8 mouse cellular contexts compared by ENCODE assay signal in genomic region chr10:81365672-81366476, GRCm38 (mm10). TPM values are rescaled to one million over a fixed set of nuclear protein-coding genes. Genes with fewer than 3 reads are reported as not detected.
DNase-seq lines count a peak whose midpoint lies in the region; ATAC-seq and TF ChIP-seq lines count a peak whose summit lies in the region.

Gene 4930404N11Rik (minus strand): TSS chr10:81365816.

- H3K27me3 ChIP-seq in heart, embryonic 12.5 days (replicated peaks) = peaks cover 3% of the 10 kb centered on the region; the same call in 1 of the 2 replicates
- H3K27me3 ChIP-seq in hindbrain, embryonic 15.5 days = peaks cover 18% of the 10 kb centered on the region
- peaks cover 11% of the 10 kb centered on the region for H3K27me3 ChIP-seq in midbrain, embryonic 11.5 days (ENCODE audit: control insufficient read depth, insufficient read depth, low read length)
- H3K27me3 ChIP-seq in cerebellum, adult 2 months (ENCODE audit: control insufficient read depth, insufficient read depth, low read length) = no peaks in the 10 kb centered on the region

- peak; percentile 1; the same call in 1 of the 2 replicates for ATAC-seq in heart, embryonic 12.5 days (ENCODE audit: insufficient number of reproducible peaks, low FRiP score)
- no peak for ATAC-seq in hindbrain, embryonic 15.5 days (ENCODE audit: low FRiP score, low read depth)
- peak; percentile 71 for ATAC-seq in midbrain, embryonic 11.5 days (ENCODE audit: low FRiP score)

- H3K4me2 ChIP-seq in heart, embryonic 12.5 days = peak within 1 kb of the TSS; percentile 82
- H3K4me2 ChIP-seq in hindbrain, embryonic 15.5 days = peak within 1 kb of the TSS; percentile 50
- peak within 1 kb of the TSS; percentile 52 for H3K4me2 ChIP-seq in midbrain, embryonic 11.5 days

- DNase-seq in heart, postnatal 36 days = no peak
- DNase-seq in midbrain, embryonic 11.5 days (ENCODE audit: low spot score, missing footprints) = peak; percentile 95
- DNase-seq in cerebellum, adult 2 months = no peak
- DNase-seq in layer of hippocampus, adult 18-20 months (ENCODE audit: low spot score in 2 of 2) = no peak
- DNase-seq in right cerebral cortex, postnatal 25 days = no peak

- H3K36me3 ChIP-seq in heart, embryonic 12.5 days = peaks cover 63% of the 10 kb centered on the region
- peaks cover 44% of the 10 kb centered on the region for H3K36me3 ChIP-seq in hindbrain, embryonic 15.5 days
- H3K36me3 ChIP-seq in midbrain, embryonic 11.5 days (ENCODE audit: control insufficient read depth, insufficient read depth, low read length) = peaks cover 30% of the 10 kb centered on the region

- peaks cover 57% of the 10 kb centered on the region for H3K4me1 ChIP-seq in heart, embryonic 12.5 days (replicated peaks)
- H3K4me1 ChIP-seq in cortical plate, adult 2 months (ENCODE audit: control insufficient read depth, insufficient read depth, low read length) = no peaks in the 10 kb centered on the region
- peaks cover 25% of the 10 kb centered on the region for H3K4me1 ChIP-seq in hindbrain, embryonic 15.5 days (replicated peaks)
- H3K4me1 ChIP-seq in midbrain, embryonic 11.5 days (ENCODE audit: control insufficient read depth, insufficient read depth, low read length) = peaks cover 38% of the 10 kb centered on the region
- peaks cover 15% of the 10 kb centered on the region for H3K4me1 ChIP-seq in cerebellum, adult 2 months (ENCODE audit: control insufficient read depth, insufficient read depth, low read length)

- H3K27ac ChIP-seq in heart, embryonic 12.5 days (ENCODE audit: poor library complexity, severe bottlenecking) = peak within 1 kb of the TSS; percentile 16
- H3K27ac ChIP-seq in cortical plate, adult 2 months (ENCODE audit: insufficient read depth, low read length) = no peak within 1 kb of the TSS
- no peak within 1 kb of the TSS for H3K27ac ChIP-seq in hindbrain, embryonic 15.5 days (replicated peaks)
- no peak within 1 kb of the TSS; the same call in 1 of the 2 replicates for H3K27ac ChIP-seq in midbrain, embryonic 11.5 days (ENCODE audit: low read depth, low read length)
- H3K27ac ChIP-seq in cerebellum, adult 2 months (ENCODE audit: insufficient read depth, low read length) = no peak within 1 kb of the TSS

- H3K4me3 ChIP-seq in heart, embryonic 12.5 days = peak within 1 kb of the TSS; percentile 49
- no peak within 1 kb of the TSS for H3K4me3 ChIP-seq in cortical plate, adult 2 months (ENCODE audit: insufficient read depth, low read length)
- H3K4me3 ChIP-seq in hindbrain, embryonic 15.5 days = peak within 1 kb of the TSS; percentile 21; the same call in 1 of the 2 replicates
- H3K4me3 ChIP-seq in midbrain, embryonic 11.5 days (ENCODE audit: low read depth, low read length) = 0 out of 2 replicates have a peak within 1 kb of the TSS, but pooled peaks have one; percentile 2
- no peak within 1 kb of the TSS for H3K4me3 ChIP-seq in cerebellum, adult 2 months (replicated peaks; ENCODE audit: insufficient read depth, low read depth, low read length)

- H3K9me3 ChIP-seq in heart, embryonic 12.5 days (replicated peaks) = no peaks in the 10 kb centered on the region
- no peaks in the 10 kb centered on the region for H3K9me3 ChIP-seq in hindbrain, embryonic 15.5 days
- no peaks in the 10 kb centered on the region for H3K9me3 ChIP-seq in midbrain, embryonic 11.5 days (ENCODE audit: control insufficient read depth, low read length)

- no peak for TF ChIP-seq CTCF in cortical plate, adult 2 months (IDR thresholded peaks at IDR 0.05; ENCODE audit: extremely low read depth, insufficient read depth, low read length)
- TF ChIP-seq CTCF in cerebellum, adult 2 months (IDR thresholded peaks at IDR 0.05; ENCODE audit: borderline replicate concordance, insufficient read depth, low read depth, low read length) = no peak

- 29% methylated on average over 12 of the region's 12 CpGs for WGBS in heart, embryonic 12.5 days
- WGBS in hindbrain, embryonic 15.5 days = 16% methylated on average over 12 of the region's 12 CpGs
- WGBS in midbrain, embryonic 11.5 days = 17% methylated on average over 12 of the region's 12 CpGs
- 44% methylated on average over 12 of the region's 12 CpGs for WGBS in cerebellum, adult 2 months

- 0 out of 2 replicates have a peak, but pooled peaks have one; percentile 34 for TF ChIP-seq POLR2A in cortical plate, adult 2 months (IDR thresholded peaks at IDR 0.05; ENCODE audit: extremely low read depth, insufficient read depth, low read length)
- no peak for TF ChIP-seq POLR2A in cerebellum, adult 2 months (IDR thresholded peaks at IDR 0.05; ENCODE audit: borderline replicate concordance, insufficient read depth, low read length)

- peak within 1 kb of the TSS; percentile 78 for H3K9ac ChIP-seq in heart, embryonic 12.5 days
- H3K9ac ChIP-seq in hindbrain, embryonic 15.5 days = no peak within 1 kb of the TSS
- peak within 1 kb of the TSS; percentile 20; the same call in 1 of the 2 replicates for H3K9ac ChIP-seq in midbrain, embryonic 11.5 days (ENCODE audit: low read length)

- intact Hi-C loops in heart, postnatal 36 days (cut with DNase I) = no loop called here

RNA-seq across cellular contexts. Expression of gene 4930404N11Rik, which starts in this region (rescaled TPM):
- polyA plus RNA-seq in heart, embryonic 12.5 days (2016; fragmentation: Nextera tagmentation; extraction: Ambion mirVana) = 0.82 and 0.91 TPM in 2 replicates
- total RNA-seq in heart, postnatal 36 days (2021) = under 1 TPM; 0.31 to 0.81 TPM
- polyA plus RNA-seq in cortical plate, adult 2 months (2012; rRNA removed) = 0.45 and 0.52 TPM in 2 replicates
- polyA plus RNA-seq in hindbrain, embryonic 15.5 days (2015; fragmentation: Nextera tagmentation; extraction: Ambion mirVana) = 1.1 TPM in 2 replicates
- polyA plus RNA-seq in midbrain, embryonic 11.5 days (2014; fragmentation: Nextera tagmentation; extraction: Ambion mirVana) = 0.12 TPM in 1 of 2 replicates, not detected in the other
- 0.24 and 0.36 TPM in 2 replicates for polyA plus RNA-seq in cerebellum, adult 2 months (2012; rRNA removed)
- 1 to 10 TPM; 1.6 to 2.0 TPM for total RNA-seq in layer of hippocampus, adult 18-20 months (2021)

Comparison
In these comparisons a context has a peak if more than half of its experiments do, and no peak if none do; other contexts are left out.
1. Peak in ATAC-seq, H3K4me3 ChIP-seq, H3K27ac ChIP-seq, H3K9ac ChIP-seq and H3K4me2 ChIP-seq in heart, embryonic 12.5 days; RNA of the gene not detected or under 1 TPM.
2. Peak in DNase-seq, ATAC-seq, H3K4me3 ChIP-seq, H3K9ac ChIP-seq and H3K4me2 ChIP-seq in midbrain, embryonic 11.5 days; RNA of the gene not detected or under 1 TPM.